Mouse (Mus musculus) E14TG2a.4 (cell line): ENCODE results near the gene Slc30a7.

Experiments
- CTCF ChIP-seq: conservative IDR thresholded peaks from 2 replicates; pipeline ENCODE4 v1.5.1; 2014; ENCODE audit warnings: low read length
- POU5F1 ChIP-seq: IDR thresholded peaks from 2 replicates; pipeline ENCODE4 v1.6.1; 2014; ENCODE audit warnings: low read length, borderline replicate concordance

DNA sequence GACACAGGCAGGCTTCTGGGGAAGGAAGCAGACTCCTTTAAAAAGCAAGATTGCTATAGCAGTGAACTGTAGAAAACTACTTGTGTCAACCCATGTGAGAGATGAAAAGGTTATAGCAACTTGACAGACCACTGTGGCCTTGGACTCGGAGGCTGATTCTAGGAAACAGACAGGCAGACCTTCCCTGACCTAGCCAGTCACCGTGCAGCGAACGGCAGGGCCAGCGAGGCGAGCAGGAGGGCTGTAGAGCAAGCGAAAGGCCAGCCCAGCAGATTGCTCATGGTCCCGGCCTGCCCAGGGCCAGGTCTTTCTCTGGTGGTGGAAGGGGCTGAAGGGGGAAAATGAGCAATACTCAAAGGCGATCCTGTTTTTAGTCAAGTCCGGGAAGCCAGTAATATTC lies 69.4 kb downstream of the Slc30a7 start:
- TF ChIP-seq POU5F1 (no peak), CTCF (no peak)
